Mouse (Mus musculus) embryonic facial prominence, embryonic 13.5 days (tissue): ENCODE measurements at regions not wholly inside any gene's neighbourhood (a gene's known extent, or its start where the extent isn't known, plus 50 kb on each side); places are given as distances from the start of the nearest gene placed in this dataset.

ENCODE experiments used
- ATAC-seq: fragments of 200-750 bp; cut with Nextera tagmentation; 2 replicates; pipeline ENCODE4 v1.8.0; 2017; ENCODE audit warnings: low read depth; ENCODE audit not compliant: insufficient number of reproducible peaks, insufficient read depth, low FRiP score, low TSS enrichment
- H3K27ac ChIP-seq: fragments of 300-500 bp; sonication (generic); 2 replicates; pipeline ENCODE4 v1.5.1; 2015; ENCODE audit warnings: moderate library complexity, mild to moderate bottlenecking, inconsistent platforms
- H3K27me3 ChIP-seq: fragments of 300-500 bp; sonication (generic); 2 replicates; pipeline ENCODE4 v1.6.1; 2015; ENCODE audit warnings: mild to moderate bottlenecking, inconsistent platforms
- H3K36me3 ChIP-seq: fragments of 300-500 bp; sonication (generic); 2 replicates; pipeline ENCODE4 v1.6.1; 2015; ENCODE audit warnings: mild to moderate bottlenecking, inconsistent platforms
- H3K4me1 ChIP-seq: fragments of 300-500 bp; sonication (generic); 2 replicates; pipeline ENCODE4 v1.6.1; 2015; ENCODE audit warnings: inconsistent platforms
- H3K4me2 ChIP-seq: fragments of 300-500 bp; sonication (generic); 2 replicates; pipeline ENCODE4 v1.6.1; 2015; ENCODE audit warnings: moderate library complexity, mild to moderate bottlenecking, inconsistent platforms
- H3K4me3 ChIP-seq: fragments of 300-500 bp; sonication (generic); 2 replicates; pipeline ENCODE4 v1.5.1; 2015; ENCODE audit warnings: mild to moderate bottlenecking, inconsistent platforms
- H3K9ac ChIP-seq: fragments of 300-500 bp; sonication (generic); 2 replicates; pipeline ENCODE4 v1.6.1; 2015; ENCODE audit warnings: mild to moderate bottlenecking, inconsistent platforms
- H3K9me3 ChIP-seq: fragments of 300-500 bp; sonication (generic); 2 replicates; pipeline ENCODE4 v1.6.1; 2016; ENCODE audit warnings: inconsistent platforms
- WGBS: fragments of 180-500 bp; shearing (Covaris S2); methylation state at CpG from one replicate; pipeline ENCODE4 v1.1.7; 2015; ENCODE audit warnings: mixed read lengths; 5-methylcytosine and 5-hydroxymethylcytosine counted together

DNA sequence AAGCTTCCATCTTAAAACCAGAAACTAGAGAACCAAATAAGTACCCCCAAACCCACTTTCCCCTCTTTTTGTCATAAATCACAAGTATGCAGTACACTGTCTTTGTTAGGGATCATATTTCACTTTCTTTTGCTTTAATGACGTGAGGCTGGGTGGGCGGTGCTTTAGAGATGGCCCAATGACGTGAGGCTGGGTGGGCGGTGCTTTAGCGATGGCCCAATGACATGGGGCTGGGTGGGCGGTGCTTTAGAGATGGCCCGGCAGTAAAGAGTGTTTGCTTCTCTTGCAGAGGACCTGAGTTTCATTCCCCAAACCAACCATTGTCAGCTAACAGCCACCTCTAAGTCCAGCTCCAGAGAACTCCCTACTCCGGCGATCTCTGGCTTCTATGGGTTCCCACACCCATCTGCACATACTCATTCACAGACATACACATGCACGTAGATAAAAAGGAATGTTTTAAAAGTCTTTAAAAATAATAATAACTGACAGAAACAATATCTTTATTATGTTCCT is 59.2 kb upstream of the Siah3 start:
- H3K9me3 ChIP-seq, result no peaks in the 10 kb centered on the region
- no peak overlapping the region for H3K4me3 ChIP-seq
- no peaks in the 10 kb centered on the region for H3K4me1 ChIP-seq
- 83% methylated on average over 10 of the region's 10 CpGs for WGBS
- H3K36me3 ChIP-seq, result no peaks in the 10 kb centered on the region
- H3K9ac ChIP-seq, result no peak overlapping the region
- H3K27ac ChIP-seq, result no peak overlapping the region
- no peaks in the 10 kb centered on the region for H3K27me3 ChIP-seq
- H3K4me2 ChIP-seq, result no peak overlapping the region
- ATAC-seq, result no peak

- no peak for ATAC-seq
- WGBS, result 92% methylated on average over 2 of the region's 2 CpGs
- Histone ChIP-seq H3K9ac (no peak overlapping the region), H3K4me2 (no peak overlapping the region), H3K27me3 (no peaks in the 10 kb centered on the region), H3K4me3 (no peak overlapping the region), H3K36me3 (no peaks in the 10 kb centered on the region), H3K27ac (no peak overlapping the region), H3K4me1 (no peaks in the 10 kb centered on the region), H3K9me3 (no peaks in the 10 kb centered on the region)
These were observed 56.1 kb upstream of the Siah3 start for GRCm38 (mm10) chr14:75399678-75400077.

DNA sequence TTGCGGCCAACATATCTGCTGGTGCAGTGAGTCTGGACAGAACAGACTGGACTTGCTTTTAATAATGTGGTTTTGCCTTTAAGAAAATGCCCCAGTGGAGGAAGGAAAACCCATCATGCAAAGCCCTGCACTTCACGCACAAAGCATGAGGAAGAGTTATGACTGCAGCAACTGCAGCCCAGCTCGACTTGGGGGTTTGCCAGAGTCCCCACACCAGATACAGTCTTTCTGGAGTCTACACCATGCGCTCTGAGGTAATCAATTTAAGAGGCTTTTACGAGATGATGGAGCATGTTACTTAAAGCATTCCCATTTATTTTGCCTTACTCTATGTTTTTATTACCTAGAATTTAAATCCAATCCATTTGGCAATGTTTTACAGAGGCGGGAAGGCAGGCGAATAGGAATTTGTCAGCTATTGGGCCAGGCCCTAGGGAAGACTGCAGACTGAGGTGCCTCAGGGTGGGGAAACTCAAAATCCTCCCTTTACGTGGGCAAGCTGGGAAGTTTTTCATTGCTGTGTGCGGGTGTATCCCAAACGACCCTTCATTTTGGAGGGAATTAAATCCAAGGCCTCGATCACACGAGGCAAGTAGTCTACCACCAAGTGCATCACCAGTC is 53.2 kb upstream of the Siah3 start:
- H3K27me3 ChIP-seq, result no peaks in the 10 kb centered on the region
- H3K4me1 ChIP-seq, result no peaks in the 10 kb centered on the region
- 71% methylated on average over 12 of the region's 12 CpGs for WGBS
- no peak overlapping the region for H3K27ac ChIP-seq
- H3K36me3 ChIP-seq, result no peaks in the 10 kb centered on the region
- no peak overlapping the region for H3K9ac ChIP-seq
- H3K4me3 ChIP-seq, result no peak overlapping the region
- no peaks in the 10 kb centered on the region for H3K9me3 ChIP-seq
- 0 out of 2 replicates have a peak, but pooled peaks have one; percentile 37 for ATAC-seq
- H3K4me2 ChIP-seq, result no peak overlapping the region
